Mouse (Mus musculus) brain, embryonic 14.5 days (tissue): ENCODE measurements at regions not wholly inside any gene's neighbourhood (a gene's known extent, or its start where the extent isn't known, plus 50 kb on each side); places are given as distances from the start of the nearest gene placed in this dataset.
A peak's percentile ranks its signal among the peaks of the same experiment; 100 is the strongest.

ENCODE experiments used
- DNase-seq: peaks from one replicate; pipeline ENCODE4 v3.0.0-alpha.2; 2011; ENCODE audit warnings: low read depth
- CTCF ChIP-seq: fragments of 200-500 bp; IDR thresholded peaks from 2 replicates; pipeline ENCODE4 v1.5.1; 2012; ENCODE audit warnings: inconsistent platforms, mild to moderate bottlenecking, moderate library complexity, borderline replicate concordance; ENCODE audit not compliant: insufficient read depth, insufficient read length; ENCODE audit errors: extremely low read depth
- POLR2A ChIP-seq: fragments of 200-500 bp; IDR thresholded peaks from 2 replicates; pipeline ENCODE4 v1.6.1; 2012; ENCODE audit warnings: mild to moderate bottlenecking, inconsistent platforms, borderline replicate concordance; ENCODE audit not compliant: poor library complexity, insufficient read depth, insufficient read length, severe bottlenecking; ENCODE audit errors: extremely low read depth

GRCm38 (mm10) chr3:149280807-149281789 is 290.7 kb upstream of the Adgrl2 start:
- TF ChIP-seq CTCF: no peak
- TF ChIP-seq POLR2A: no peak

GRCm38 (mm10) chr3:149279338-149279737 is 289.0 kb upstream of the Adgrl2 start:
- DNase-seq: no peak
- TF ChIP-seq POLR2A (no peak), CTCF (no peak)

More at GRCm38 (mm10) chr3:149280807-149281789, 290.7 kb upstream of the Adgrl2 start:
- DNase-seq: no peak

- DNase-seq: no peak
Observed at GRCm38 (mm10) chr3:149277812-149278211, 287.5 kb upstream of the Adgrl2 start.

GRCm38 (mm10) chr3:149275478-149276132 is 285.2 kb upstream of the Adgrl2 start:
- TF ChIP-seq CTCF: no peak
- TF ChIP-seq POLR2A: no peak
- no peak for DNase-seq

More at GRCm38 (mm10) chr3:149277812-149278211, 287.5 kb upstream of the Adgrl2 start:
- no peak for TF ChIP-seq POLR2A
- TF ChIP-seq CTCF: no peak

- no peak for DNase-seq
- TF ChIP-seq CTCF (no peak), POLR2A (no peak)
Observed at GRCm38 (mm10) chr3:149274987-149275386, 284.6 kb upstream of the Adgrl2 start.

- TF ChIP-seq POLR2A: no peak
- no peak for TF ChIP-seq CTCF
- DNase-seq: no peak
Observed at GRCm38 (mm10) chr3:149273993-149274692, 283.8 kb upstream of the Adgrl2 start.

- no peak for DNase-seq
- TF ChIP-seq CTCF (no peak), POLR2A (no peak)
Observed at GRCm38 (mm10) chr3:149270459-149270858, 280.1 kb upstream of the Adgrl2 start.

- no peak for DNase-seq
- TF ChIP-seq POLR2A (no peak), CTCF (no peak)
Observed at GRCm38 (mm10) chr3:149262332-149262970, 272.1 kb upstream of the Adgrl2 start.

GRCm38 (mm10) chr3:149261764-149262163 is 271.4 kb upstream of the Adgrl2 start:
- no peak for DNase-seq
- TF ChIP-seq CTCF: no peak
- TF ChIP-seq POLR2A: no peak

- no peak for DNase-seq
Observed at GRCm38 (mm10) chr3:149258826-149259225, 268.5 kb upstream of the Adgrl2 start.

GRCm38 (mm10) chr3:149256891-149257290 is 266.5 kb upstream of the Adgrl2 start:
- TF ChIP-seq POLR2A (no peak), CTCF (no peak)
- DNase-seq: peak; percentile 43

More at GRCm38 (mm10) chr3:149258826-149259225, 268.5 kb upstream of the Adgrl2 start:
- TF ChIP-seq POLR2A (no peak), CTCF (no peak)

- no peak for TF ChIP-seq POLR2A
- TF ChIP-seq CTCF: no peak
- no peak for DNase-seq
Observed at GRCm38 (mm10) chr3:149253080-149253479, 262.7 kb upstream of the Adgrl2 start.
